Mouse (Mus musculus) CD4-positive naive resting alpha-beta T cell, adult 57 days (primary cell): ENCODE data around the gene Oscp1. TPM values are rescaled to one million over a fixed set of nuclear protein-coding genes. Genes with fewer than 3 reads are reported as not detected.

ENCODE experiments used
- total RNA-seq: library from RNA; stranded (reverse); gene quantifications from one replicate; pipeline ENCODE4 v1.2.4, GENCODE M21; 2023

The Oscp1 gene
- total RNA-seq: 1.2 TPM

DNA sequence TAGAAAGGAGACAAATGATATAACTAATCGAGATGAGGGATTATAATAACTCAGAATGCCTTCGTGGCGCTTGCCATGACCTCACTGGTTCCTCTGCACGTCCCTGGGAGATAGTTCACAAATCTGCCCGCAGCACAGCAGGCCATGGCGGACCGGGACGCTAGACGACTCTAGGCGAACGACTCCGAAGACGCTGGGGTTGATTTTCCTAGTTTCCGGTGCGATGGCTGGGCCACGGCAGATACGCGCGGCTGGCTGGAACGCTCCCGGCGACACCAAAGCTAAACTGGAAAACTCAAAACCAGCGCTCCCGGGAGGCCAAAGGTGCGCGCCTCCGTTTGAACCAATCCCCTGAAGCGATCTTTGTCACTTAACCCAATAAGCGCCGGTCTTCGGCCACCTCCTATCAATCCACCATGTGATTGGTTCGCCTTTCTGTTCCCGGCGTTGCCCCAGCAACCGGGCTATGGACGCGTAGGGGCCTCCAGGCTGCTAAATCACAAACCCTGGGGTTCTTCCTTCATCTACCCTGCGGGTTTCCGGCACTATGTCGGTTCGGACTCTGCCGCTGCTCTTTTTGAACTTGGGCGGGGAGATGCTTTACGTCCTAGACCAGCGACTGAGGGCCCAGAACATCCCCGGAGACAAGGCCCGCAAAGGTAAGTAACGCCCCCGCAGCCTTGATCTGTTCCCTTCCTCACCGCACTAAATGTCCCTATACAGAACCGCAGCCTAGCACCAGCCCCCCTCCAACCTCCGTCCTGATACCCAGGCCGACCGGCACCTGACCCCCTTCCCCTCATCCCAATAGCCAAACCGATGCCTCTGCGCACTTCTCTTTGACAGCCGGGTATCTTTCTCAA, at the start of gene Oscp1:
Gene Oscp1, plus strand, starts transcription at position 432 of the 863 bp plus-strand sequence.

DNA sequence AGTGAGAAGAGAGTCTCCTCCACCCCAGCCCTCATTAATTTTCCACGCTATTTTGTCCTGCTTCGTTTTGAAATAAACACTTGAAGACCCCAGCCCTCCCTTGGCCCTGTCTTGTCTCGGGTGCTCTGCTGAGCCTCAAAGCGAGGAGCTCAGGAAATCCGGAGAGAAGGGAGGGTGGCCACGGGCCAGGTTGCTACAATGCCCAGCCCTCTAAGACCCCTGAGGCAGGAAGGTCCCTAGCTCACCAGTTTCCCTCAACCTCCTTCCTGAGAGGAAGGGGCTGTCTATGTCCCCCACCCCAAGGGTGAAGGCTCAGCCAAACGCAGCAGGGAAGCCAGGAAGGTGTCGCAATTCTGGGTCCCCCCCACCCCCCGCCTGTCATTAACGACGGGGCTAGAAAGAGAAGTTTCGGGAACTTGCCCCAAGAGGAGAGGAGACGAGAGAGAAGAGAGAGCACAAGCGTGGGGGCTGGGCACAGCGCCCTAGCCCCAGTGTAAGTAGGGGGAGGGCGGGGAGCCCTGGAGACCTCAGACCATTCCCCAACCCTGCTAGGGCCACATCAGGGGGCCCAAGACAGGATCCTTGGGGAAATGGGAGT, 34.0 kb upstream of the Oscp1 start, which contains the start of gene Csf3r:
Gene Csf3r, plus strand, starts transcription at position 248 of the 598 bp plus-strand sequence.

DNA sequence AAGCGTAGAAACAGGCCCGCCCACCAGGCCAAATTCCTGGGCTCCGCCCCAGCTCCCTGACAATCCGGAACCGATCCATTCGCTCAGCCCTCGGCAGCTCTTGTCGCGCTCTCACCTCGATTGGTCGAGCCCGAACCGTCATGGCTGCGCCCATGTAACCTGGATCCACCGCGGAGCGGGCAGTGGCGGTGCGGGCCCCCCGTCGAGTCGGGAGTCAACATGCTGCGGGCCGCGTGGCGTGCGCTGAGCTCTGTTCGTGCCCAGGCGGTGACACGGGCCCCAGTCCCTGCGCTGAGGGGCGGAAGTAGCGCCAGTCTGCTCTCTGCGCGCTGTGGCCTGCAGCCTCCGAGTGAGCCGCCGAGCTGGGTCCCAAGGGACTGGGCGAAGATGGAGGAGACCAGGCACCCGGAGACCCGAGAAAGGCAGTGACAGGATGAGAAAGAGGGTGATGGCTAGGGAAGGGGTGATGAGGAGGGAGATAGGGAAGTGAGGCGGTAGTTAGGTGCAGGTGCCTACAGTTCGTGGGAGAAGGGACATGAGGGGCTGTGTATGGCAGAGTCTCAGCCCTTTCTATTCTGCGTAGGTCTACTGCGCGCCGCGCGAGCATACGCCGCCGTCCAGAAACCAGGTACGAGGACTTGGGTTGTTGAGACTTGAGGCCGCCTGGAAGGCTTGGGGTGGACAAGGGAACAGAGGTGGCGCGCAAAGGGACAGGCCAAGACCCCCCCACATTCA, 11.3 kb upstream of the Oscp1 start, which contains the start of gene Mrps15:
Gene Mrps15, plus strand, starts transcription at position 75 of the 735 bp plus-strand sequence.

DNA sequence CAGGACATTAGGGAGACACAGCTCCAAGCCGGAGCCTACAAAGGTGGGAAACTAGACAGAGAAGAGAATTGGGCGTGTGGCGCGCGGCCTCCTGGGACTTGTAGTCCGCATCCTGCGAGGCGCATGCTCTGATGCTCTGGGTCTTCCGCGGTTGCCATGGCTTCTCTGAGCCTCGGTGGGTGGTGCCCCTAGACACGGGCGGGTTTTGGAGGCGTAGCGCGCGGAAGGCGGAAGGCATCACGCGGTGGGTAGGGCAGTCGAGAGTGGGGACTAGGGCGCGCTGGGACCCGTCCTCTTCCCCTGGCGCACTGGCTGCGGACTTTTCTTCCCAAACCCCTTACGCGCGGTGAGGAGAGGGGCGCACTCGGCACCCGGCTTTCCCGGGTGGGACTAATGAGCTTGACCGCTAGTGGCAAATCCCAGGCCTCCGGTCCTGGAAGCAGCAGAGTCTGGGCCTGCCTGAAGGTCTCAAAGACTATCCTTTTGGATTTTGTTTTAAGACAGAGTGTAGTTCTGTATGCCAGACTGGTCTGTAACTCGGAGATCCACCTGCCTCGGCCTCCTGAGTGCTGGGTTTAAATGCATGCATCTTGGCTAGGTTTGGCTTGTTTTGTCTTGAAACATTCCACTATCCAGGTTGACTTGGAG, 38.2 kb downstream of the Oscp1 start, which contains the start of gene Lsm10:
Gene Lsm10, plus strand, starts transcription at position 160 of the 648 bp plus-strand sequence.

DNA sequence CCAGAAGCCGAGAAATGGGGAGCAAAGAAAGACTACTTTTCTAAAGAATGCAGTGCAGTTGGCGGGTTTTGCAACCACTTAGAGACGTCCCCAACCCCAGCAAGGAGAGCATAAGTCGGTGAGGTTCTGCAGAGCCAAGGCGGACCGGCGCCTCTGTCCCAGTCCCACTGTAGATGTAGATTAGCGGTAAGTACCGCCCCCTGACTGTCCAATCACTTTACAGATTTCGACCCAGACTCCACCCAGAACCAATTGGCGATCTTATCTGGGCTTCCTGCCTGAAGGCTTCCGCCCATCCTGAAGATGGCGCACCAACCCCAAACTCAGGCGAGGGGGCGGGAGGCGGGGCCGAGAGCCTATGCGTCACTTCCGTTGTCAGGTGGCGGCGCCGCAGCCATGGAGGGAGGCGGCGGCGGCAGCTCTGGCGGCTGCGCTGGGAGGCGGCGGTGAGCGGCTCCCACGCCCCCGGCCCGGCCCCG, 45.3 kb downstream of the Oscp1 start, which contains the start of gene Stk40:
Gene Stk40, plus strand, starts transcription at position 368 of the 479 bp plus-strand sequence.

Other genes starting within 250 kb of the Oscp1 start
- gene Csf3r, start 34.0 kb upstream of the Oscp1 start, total RNA-seq: 4.6 TPM
- gene Mrps15, start 11.6 kb upstream of the Oscp1 start, total RNA-seq: 46.9 TPM
- 11.0 TPM for gene Lsm10, start 38.1 kb downstream of the Oscp1 start, total RNA-seq
- 25.2 TPM for gene Stk40, start 45.4 kb downstream of the Oscp1 start, total RNA-seq
- gene Eva1b, start 89.2 kb downstream of the Oscp1 start, total RNA-seq: 15.0 TPM
- 1.0 TPM for gene Sh3d21, start 104.9 kb downstream of the Oscp1 start, total RNA-seq
- 645 TPM for gene Thrap3, start 144.2 kb downstream of the Oscp1 start, total RNA-seq
- gene Map7d1, start 197.8 kb downstream of the Oscp1 start, total RNA-seq: 52.5 TPM
- gene Trappc3, start 203.8 kb downstream of the Oscp1 start, total RNA-seq: 36.3 TPM
- gene Col8a2, start 228.2 kb downstream of the Oscp1 start, total RNA-seq: not detected